Mouse (Mus musculus) WW6 (cell line): Measurements from ENCODE around the gene Kremen2.

Experiments
- DNase-seq: peaks from one replicate; pipeline ENCODE4 v3.0.0-alpha.2; 2013; ENCODE audit warnings: low read depth, low spot score

Gene Kremen2

GRCm38 (mm10) chr17:23760231-23760630 is 14.6 kb upstream of the Kremen2 start:
- no peak for DNase-seq

- no peak for DNase-seq
Measured at GRCm38 (mm10) chr17:23758801-23759200, 13.2 kb upstream of the Kremen2 start.

GRCm38 (mm10) chr17:23757581-23757980 is 11.9 kb upstream of the Kremen2 start:
- DNase-seq = no peak

GRCm38 (mm10) chr17:23755689-23756088 is 10.1 kb upstream of the Kremen2 start:
- DNase-seq = no peak

- DNase-seq = no peak
Measured at GRCm38 (mm10) chr17:23749400-23750191, 4.0 kb upstream of the Kremen2 start.

- DNase-seq = no peak
Measured at GRCm38 (mm10) chr17:23748631-23749391, 3.2 kb upstream of the Kremen2 start.

- DNase-seq = no peak
Measured at GRCm38 (mm10) chr17:23748026-23748425, 2.4 kb upstream of the Kremen2 start.

- DNase-seq = no peak
Measured at GRCm38 (mm10) chr17:23747471-23747870, 1.8 kb upstream of the Kremen2 start.

- no peak for DNase-seq
Measured at GRCm38 (mm10) chr17:23746767-23747166, 1.1 kb upstream of the Kremen2 start.

- DNase-seq = no peak
Measured at GRCm38 (mm10) chr17:23746311-23746710, 678 bp upstream of the Kremen2 start.

- no peak for DNase-seq
Measured at GRCm38 (mm10) chr17:23744651-23745050, 982 bp downstream of the Kremen2 start.

- DNase-seq = no peak
Measured at GRCm38 (mm10) chr17:23744076-23744475, 1.6 kb downstream of the Kremen2 start.

GRCm38 (mm10) chr17:23742941-23743340 is 2.7 kb downstream of the Kremen2 start:
- DNase-seq = no peak

GRCm38 (mm10) chr17:23742210-23742793 is 3.3 kb downstream of the Kremen2 start:
- DNase-seq = no peak

- DNase-seq = no peak
Measured at GRCm38 (mm10) chr17:23741359-23742209, 4.0 kb downstream of the Kremen2 start.

- DNase-seq = no peak
Measured at GRCm38 (mm10) chr17:23740598-23741021, 5.0 kb downstream of the Kremen2 start, which contains the start of gene Paqr4. TSS of gene Paqr4 (minus strand) at chr17:23740867.

- DNase-seq = no peak
Measured at GRCm38 (mm10) chr17:23740136-23740584, 5.5 kb downstream of the Kremen2 start.

- DNase-seq = no peak
Measured at GRCm38 (mm10) chr17:23739202-23740135, 6.2 kb downstream of the Kremen2 start.

- DNase-seq = no peak
Measured at GRCm38 (mm10) chr17:23738836-23739201, 6.8 kb downstream of the Kremen2 start.
